17 mouse cellular contexts compared by ENCODE assay signal in genomic region chr13:90913675-90914192, GRCm38 (mm10). TPM values are rescaled to one million over a fixed set of nuclear protein-coding genes. Genes with fewer than 3 reads are reported as not detected.
DNase-seq lines count a peak whose midpoint lies in the region; ATAC-seq lines count a peak whose summit lies in the region.
"Had no signal": no experiment of that assay in that cellular context is flagged by ENCODE, and none has a peak within 500 bp of the region (broad histone marks: within the 10 kb centered on the region; RNA-seq: fewer than 3 reads in every experiment).

No protein-coding gene starts in this region.

- H3K27me3 ChIP-seq in hindbrain, embryonic 16.5 days (replicated peaks; ENCODE audit: control insufficient read depth, insufficient read depth, low read length): no peaks in the 10 kb centered on the region
- H3K27me3 ChIP-seq in neural tube, embryonic 14.5 days (ENCODE audit: control insufficient read depth, insufficient read depth, low read length): no peaks in the 10 kb centered on the region
- H3K27me3 ChIP-seq: CH12.LX; embryonic facial prominence, embryonic 15.5 days; intestine, embryonic 15.5 days; stomach, embryonic 15.5 days had no signal

- peak overlapping the region; percentile 65 for H3K27ac ChIP-seq in hindbrain, embryonic 16.5 days (ENCODE audit: low read depth, low read length)
- peak overlapping the region; percentile 52 for H3K27ac ChIP-seq in neural tube, embryonic 14.5 days (ENCODE audit: low read depth, low read length)
- H3K27ac ChIP-seq: embryonic facial prominence, embryonic 15.5 days; intestine, embryonic 15.5 days; liver, embryonic 12.5 days; stomach, embryonic 15.5 days had no signal

- peak overlapping the region; percentile 1; the same call in 1 of the 2 replicates for H3K4me2 ChIP-seq in hindbrain, embryonic 16.5 days (ENCODE audit: low read length)
- H3K4me2 ChIP-seq in neural tube, embryonic 14.5 days (ENCODE audit: low read depth, low read length): no peak overlapping the region
- H3K4me2 ChIP-seq: embryonic facial prominence, embryonic 15.5 days; intestine, embryonic 15.5 days; liver, embryonic 12.5 days; stomach, embryonic 15.5 days had no signal

- no peak for DNase-seq in frontal cortex, postnatal 25 days (ENCODE audit: low spot score in 2 of 2)
- peak; percentile 14 for DNase-seq in right cerebral cortex, postnatal 14 days
- no peak for DNase-seq in right cerebral cortex, adult 2 months (ENCODE audit: low spot score in 2 of 2)
- DNase-seq in cerebellum, adult 11-12 months: no peak
- DNase-seq in testis, postnatal 10 days (ENCODE audit: low spot score): no peak
- DNase-seq: cerebellum, adult 2 months; kidney, postnatal 4 days; thymus, postnatal 36 days had no signal

- H3K4me1 ChIP-seq in hindbrain, embryonic 16.5 days (ENCODE audit: control insufficient read depth, insufficient read depth, low read depth, low read length): peaks cover 7% of the 10 kb centered on the region
- no peaks in the 10 kb centered on the region; the same call in 1 of the 2 replicates for H3K4me1 ChIP-seq in neural tube, embryonic 14.5 days (ENCODE audit: control insufficient read depth, insufficient read depth, low read length)
- H3K4me1 ChIP-seq: embryonic facial prominence, embryonic 15.5 days; intestine, embryonic 15.5 days; liver, embryonic 12.5 days; stomach, embryonic 15.5 days had no signal

- no peak overlapping the region for H3K9ac ChIP-seq in hindbrain, embryonic 16.5 days (ENCODE audit: low read depth, low read length)
- H3K9ac ChIP-seq in neural tube, embryonic 14.5 days (replicated peaks; ENCODE audit: low read depth, low read length): no peak overlapping the region
- H3K9ac ChIP-seq: embryonic facial prominence, embryonic 15.5 days; intestine, embryonic 15.5 days; liver, embryonic 12.5 days; stomach, embryonic 15.5 days had no signal

- no peaks in the 10 kb centered on the region for H3K9me3 ChIP-seq in hindbrain, embryonic 16.5 days (ENCODE audit: control insufficient read depth, low read length)
- no peaks in the 10 kb centered on the region for H3K9me3 ChIP-seq in neural tube, embryonic 14.5 days (ENCODE audit: control insufficient read depth, low read length)
- H3K9me3 ChIP-seq: embryonic facial prominence, embryonic 15.5 days; intestine, embryonic 15.5 days; liver, embryonic 12.5 days; stomach, embryonic 15.5 days had no signal

- H3K36me3 ChIP-seq in hindbrain, embryonic 16.5 days (ENCODE audit: control insufficient read depth, insufficient read depth, low read length): no peaks in the 10 kb centered on the region
- H3K36me3 ChIP-seq in neural tube, embryonic 14.5 days (ENCODE audit: control insufficient read depth, insufficient read depth, low read length): no peaks in the 10 kb centered on the region
- H3K36me3 ChIP-seq: embryonic facial prominence, embryonic 15.5 days; intestine, embryonic 15.5 days; liver, embryonic 12.5 days; stomach, embryonic 15.5 days had no signal

- peak; percentile 78 for ATAC-seq in frontal cortex, adult (ENCODE audit: low TSS enrichment)
- ATAC-seq in hindbrain, embryonic 16.5 days: peak; percentile 16; the same call in 1 of the 2 replicates
- ATAC-seq in neural tube, embryonic 14.5 days (ENCODE audit: low read depth): peak; percentile 41
- ATAC-seq: intestine, embryonic 15.5 days; liver, embryonic 12.5 days; lung, postnatal 0 days had no signal

- no peak overlapping the region for H3K4me3 ChIP-seq in hindbrain, embryonic 16.5 days (ENCODE audit: low read length)
- H3K4me3 ChIP-seq in neural tube, embryonic 14.5 days (ENCODE audit: low read depth, low read length): no peak overlapping the region
- H3K4me3 ChIP-seq: embryonic facial prominence, embryonic 15.5 days; intestine, embryonic 15.5 days; liver, embryonic 12.5 days; stomach, embryonic 15.5 days had no signal

- 37% methylated on average over 7 of the region's 7 CpGs for WGBS in hindbrain, embryonic 16.5 days
- whole genome bisulfite sequencing in neural tube, embryonic 14.5 days: 33% methylated on average over 7 of the region's 7 CpGs

RNA-seq across cellular contexts. Expression of gene Atp6ap1l, which starts 8.6 kb away (rescaled TPM):
- 0.21 and 0.59 TPM in 2 replicates for polyA plus RNA-seq in hindbrain, embryonic 16.5 days (2015; fragmentation: Nextera tagmentation; extraction: Ambion mirVana)
- polyA plus RNA-seq in neural tube, embryonic 14.5 days (2014; fragmentation: Nextera tagmentation; extraction: Ambion mirVana): 0.47 and 0.49 TPM in 2 replicates
- polyA plus RNA-seq: intestine, embryonic 15.5 days; liver, embryonic 12.5 days; lung, postnatal 0 days; stomach, embryonic 15.5 days had no signal

RNA-seq across cellular contexts. Expression of gene Rps23, which starts 9.0 kb away (rescaled TPM):
- 78.4 and 85.6 TPM in 2 replicates for polyA plus RNA-seq in hindbrain, embryonic 16.5 days (2015; fragmentation: Nextera tagmentation; extraction: Ambion mirVana)
- 132 and 134 TPM in 2 replicates for polyA plus RNA-seq in neural tube, embryonic 14.5 days (2014; fragmentation: Nextera tagmentation; extraction: Ambion mirVana)

Comparison
In these comparisons a context has a peak if more than half of its experiments do, and no peak if none do; other contexts are left out.
1. ATAC-seq: peak in every context shown above with its lines; median percentile 78 in frontal cortex, adult; 41 in neural tube, embryonic 14.5 days; 16 in hindbrain, embryonic 16.5 days.